Mouse (Mus musculus): ENCODE data around the gene Slc2a1.

The Slc2a1 gene

GRCm38 (mm10) chr4:119108495-119109408 is at the start of gene Slc2a1:
Slc2a1 (plus strand) TSS chr4:119108711.
- DNase-seq (ENCODE audit: low read depth, low spot score): peak; percentile 98

GRCm38 (mm10) chr4:119066791-119067190 is 41.7 kb upstream of the Slc2a1 start:
- no peak for DNase-seq (ENCODE audit: low read depth, low spot score)

- no peak for DNase-seq (ENCODE audit: low read depth, low spot score)
Observed at GRCm38 (mm10) chr4:119067204-119067603, 41.3 kb upstream of the Slc2a1 start.

- peak; percentile 81 for DNase-seq (ENCODE audit: low read depth, low spot score)
Observed at GRCm38 (mm10) chr4:119068918-119069317, 39.6 kb upstream of the Slc2a1 start.

GRCm38 (mm10) chr4:119070181-119070580 is 38.3 kb upstream of the Slc2a1 start:
- DNase-seq (ENCODE audit: low read depth, low spot score): peak; percentile 39

GRCm38 (mm10) chr4:119070959-119071647 is 37.4 kb upstream of the Slc2a1 start:
- DNase-seq (ENCODE audit: low read depth, low spot score): peak; percentile 57

GRCm38 (mm10) chr4:119071648-119072362 is 36.7 kb upstream of the Slc2a1 start:
- peak; percentile 97 for DNase-seq (ENCODE audit: low read depth, low spot score)

- peak; percentile 62 for DNase-seq (ENCODE audit: low read depth, low spot score)
Observed at GRCm38 (mm10) chr4:119072363-119072940, 36.1 kb upstream of the Slc2a1 start.

GRCm38 (mm10) chr4:119072941-119073451 is 35.5 kb upstream of the Slc2a1 start:
- peak; percentile 84 for DNase-seq (ENCODE audit: low read depth, low spot score)

- no peak for DNase-seq (ENCODE audit: low read depth, low spot score)
Observed at GRCm38 (mm10) chr4:119073626-119074025, 34.9 kb upstream of the Slc2a1 start.

GRCm38 (mm10) chr4:119074596-119074995 is 33.9 kb upstream of the Slc2a1 start:
- DNase-seq (ENCODE audit: low read depth, low spot score): peak; percentile 35

- DNase-seq (ENCODE audit: low read depth, low spot score): no peak
Observed at GRCm38 (mm10) chr4:119075273-119075672, 33.2 kb upstream of the Slc2a1 start.

GRCm38 (mm10) chr4:119076336-119076735 is 32.2 kb upstream of the Slc2a1 start:
- peak; percentile 61 for DNase-seq (ENCODE audit: low read depth, low spot score)

- no peak for DNase-seq (ENCODE audit: low read depth, low spot score)
Observed at GRCm38 (mm10) chr4:119077084-119077682, 31.3 kb upstream of the Slc2a1 start.

- DNase-seq (ENCODE audit: low read depth, low spot score): peak; percentile 64
Observed at GRCm38 (mm10) chr4:119079928-119080327, 28.6 kb upstream of the Slc2a1 start.

GRCm38 (mm10) chr4:119082740-119083231 is 25.7 kb upstream of the Slc2a1 start:
- DNase-seq (ENCODE audit: low read depth, low spot score): peak; percentile 59

- DNase-seq (ENCODE audit: low read depth, low spot score): peak; percentile 54
Observed at GRCm38 (mm10) chr4:119088424-119088823, 20.1 kb upstream of the Slc2a1 start.

- no peak for DNase-seq (ENCODE audit: low read depth, low spot score)
Observed at GRCm38 (mm10) chr4:119093890-119094289, 14.6 kb upstream of the Slc2a1 start.

- DNase-seq (ENCODE audit: low read depth, low spot score): peak; percentile 81
Observed at GRCm38 (mm10) chr4:119094987-119095386, 13.5 kb upstream of the Slc2a1 start.

- DNase-seq (ENCODE audit: low read depth, low spot score): no peak
Observed at GRCm38 (mm10) chr4:119096401-119096800, 12.1 kb upstream of the Slc2a1 start.

- DNase-seq (ENCODE audit: low read depth, low spot score): no peak
Observed at GRCm38 (mm10) chr4:119097421-119097820, 11.1 kb upstream of the Slc2a1 start.

Data from ZHBTc4 (cell line).